Mouse (Mus musculus) stomach, embryonic 14.5 days (tissue): ENCODE results near the gene Mtmr6. TPM values are rescaled to one million over a fixed set of nuclear protein-coding genes. Genes with fewer than 3 reads are reported as not detected.

Experiments
- ATAC-seq: fragments of 200-750 bp; cut with Nextera tagmentation; 2 replicates; pipeline ENCODE4 v1.8.0; 2017; ENCODE audit warnings: low read depth, moderate TSS enrichment; ENCODE audit not compliant: insufficient number of reproducible peaks, insufficient read depth, low FRiP score
- H3K27ac ChIP-seq: fragments of 300-500 bp; sonication (generic); 2 replicates; pipeline ENCODE4 v1.5.1; 2014; ENCODE audit warnings: mild to moderate bottlenecking, low read length, moderate library complexity, mixed read lengths
- H3K27me3 ChIP-seq: fragments of 300-500 bp; sonication (generic); 2 replicates; pipeline ENCODE4 v1.6.1; 2014; ENCODE audit warnings: low read length, control low read depth, mixed read lengths; ENCODE audit not compliant: control insufficient read depth, insufficient read depth
- H3K36me3 ChIP-seq: fragments of 300-500 bp; sonication (generic); 2 replicates; pipeline ENCODE4 v1.6.1; 2014; ENCODE audit warnings: mild to moderate bottlenecking, control low read depth, low read length, moderate library complexity, mixed read lengths; ENCODE audit not compliant: control insufficient read depth, insufficient read depth
- H3K4me1 ChIP-seq: fragments of 300-500 bp; sonication (generic); 2 replicates; pipeline ENCODE4 v1.6.1; 2014; ENCODE audit warnings: low read length, control low read depth, mixed read lengths; ENCODE audit not compliant: control insufficient read depth, insufficient read depth
- H3K4me2 ChIP-seq: fragments of 300-500 bp; sonication (generic); replicated peaks from 2 replicates; pipeline ENCODE4 v1.6.1; 2014; ENCODE audit warnings: low read depth, low read length, control low read depth
- H3K4me3 ChIP-seq: fragments of 300-500 bp; sonication (generic); 2 replicates; pipeline ENCODE4 v1.5.1; 2014; ENCODE audit warnings: low read depth, low read length, control low read depth
- H3K9ac ChIP-seq: fragments of 300-500 bp; sonication (generic); replicated peaks from 2 replicates; pipeline ENCODE4 v1.6.1; 2014; ENCODE audit warnings: low read depth, mild to moderate bottlenecking, control low read depth, low read length, moderate library complexity, mixed read lengths
- H3K9me3 ChIP-seq: fragments of 300-500 bp; sonication (generic); 2 replicates; pipeline ENCODE4 v1.6.1; 2016; ENCODE audit warnings: low read depth, low read length, control low read depth; ENCODE audit not compliant: control insufficient read depth
- WGBS: fragments of 180-500 bp; shearing (Covaris S2); extraction: QIAGEN DNeasy Blood & Tissue Kit; methylation state at CpG from one replicate; pipeline ENCODE4 v1.1.7; 2014; 5-methylcytosine and 5-hydroxymethylcytosine counted together
- polyA plus RNA-seq: library from polyadenylated mRNA; unstranded; fragments of >200 nt; fragmentation: Nextera tagmentation; extraction: Ambion mirVana; gene quantifications from 2 replicates; pipeline ENCODE4 v1.2.1, GENCODE M21; 2014

Mtmr6 gene
- polyA plus RNA-seq = 35.6 and 36.0 TPM in 2 replicates

- H3K4me3 ChIP-seq = peak within 1 kb of the TSS; percentile 72
- H3K36me3 ChIP-seq = no peaks in the 10 kb centered on the region
- no peaks in the 10 kb centered on the region for H3K4me1 ChIP-seq
- peak; percentile 99 for ATAC-seq
- H3K9me3 ChIP-seq = no peaks in the 10 kb centered on the region
- under 1% methylated on average over 51 of the region's 51 CpGs for WGBS
- peak within 1 kb of the TSS; percentile 51 for H3K4me2 ChIP-seq
- peak within 1 kb of the TSS; percentile 63; the same call in 1 of the 2 replicates for H3K9ac ChIP-seq
- no peaks in the 10 kb centered on the region for H3K27me3 ChIP-seq
- peak within 1 kb of the TSS; percentile 44; the same call in 1 of the 2 replicates for H3K27ac ChIP-seq
Measured at GRCm38 (mm10) chr14:60264990-60265876, at the start of gene Mtmr6. Gene Mtmr6 (plus strand): TSS chr14:60265228.

- no peak for ATAC-seq
- no peaks in the 10 kb centered on the region for H3K9me3 ChIP-seq
- H3K4me3 ChIP-seq = no peak overlapping the region
- 66% methylated on average over 1 of the region's 1 CpGs for WGBS
- H3K4me1 ChIP-seq = no peaks in the 10 kb centered on the region
- H3K4me2 ChIP-seq = no peak overlapping the region
- H3K36me3 ChIP-seq = peaks cover 16% of the 10 kb centered on the region
- peak overlapping the region; percentile 48; the same call in 1 of the 2 replicates for H3K27ac ChIP-seq
- no peak overlapping the region for H3K9ac ChIP-seq
- no peaks in the 10 kb centered on the region for H3K27me3 ChIP-seq
Measured at GRCm38 (mm10) chr14:60216125-60216524, 48.9 kb upstream of the Mtmr6 start.

GRCm38 (mm10) chr14:60217616-60218015, 47.4 kb upstream of the Mtmr6 start:
- Histone ChIP-seq H3K27me3 (no peaks in the 10 kb centered on the region), H3K4me2 (no peak overlapping the region), H3K27ac (no peak overlapping the region), H3K36me3 (peaks cover 20% of the 10 kb centered on the region), H3K9me3 (no peaks in the 10 kb centered on the region), H3K9ac (no peak overlapping the region), H3K4me1 (no peaks in the 10 kb centered on the region), H3K4me3 (no peak overlapping the region)
- ATAC-seq = no peak
- WGBS = 94% methylated on average over 4 of the region's 4 CpGs

- Histone ChIP-seq H3K4me2 (no peak overlapping the region), H3K36me3 (peaks cover 20% of the 10 kb centered on the region), H3K27ac (no peak overlapping the region), H3K4me1 (no peaks in the 10 kb centered on the region), H3K27me3 (no peaks in the 10 kb centered on the region), H3K9me3 (no peaks in the 10 kb centered on the region), H3K9ac (no peak overlapping the region), H3K4me3 (no peak overlapping the region)
- 86% methylated on average over 10 of the region's 10 CpGs for WGBS
- ATAC-seq = no peak
Measured at GRCm38 (mm10) chr14:60219886-60220285, 45.1 kb upstream of the Mtmr6 start.

- Histone ChIP-seq H3K36me3 (peaks cover 41% of the 10 kb centered on the region), H3K4me2 (no peak overlapping the region), H3K4me3 (no peak overlapping the region), H3K4me1 (no peaks in the 10 kb centered on the region), H3K9me3 (no peaks in the 10 kb centered on the region), H3K27me3 (no peaks in the 10 kb centered on the region), H3K27ac (no peak overlapping the region), H3K9ac (no peak overlapping the region)
- WGBS = 76% methylated on average over 3 of the region's 3 CpGs
- no peak for ATAC-seq
Measured at GRCm38 (mm10) chr14:60238551-60238950, 26.5 kb upstream of the Mtmr6 start.

GRCm38 (mm10) chr14:60250366-60250765, 14.7 kb upstream of the Mtmr6 start:
- no peak overlapping the region for H3K27ac ChIP-seq
- peak overlapping the region; percentile 64 for H3K4me2 ChIP-seq
- no peaks in the 10 kb centered on the region for H3K9me3 ChIP-seq
- ATAC-seq = no peak
- H3K9ac ChIP-seq = peak overlapping the region; percentile 98
- peaks cover 13% of the 10 kb centered on the region; the same call in 1 of the 2 replicates for H3K4me1 ChIP-seq
- H3K36me3 ChIP-seq = peaks cover 2% of the 10 kb centered on the region; the same call in 1 of the 2 replicates
- WGBS = 9% methylated on average over 8 of the region's 8 CpGs
- H3K4me3 ChIP-seq = peak overlapping the region; percentile 88
- no peaks in the 10 kb centered on the region for H3K27me3 ChIP-seq

- Histone ChIP-seq H3K4me3 (peak overlapping the region; percentile 88), H3K9ac (peak overlapping the region; percentile 98), H3K4me1 (peaks cover 13% of the 10 kb centered on the region; the same call in 1 of the 2 replicates), H3K27me3 (no peaks in the 10 kb centered on the region), H3K27ac (peak overlapping the region; percentile 80; the same call in 1 of the 2 replicates), H3K9me3 (no peaks in the 10 kb centered on the region), H3K4me2 (peak overlapping the region; percentile 64), H3K36me3 (no peaks in the 10 kb centered on the region)
- ATAC-seq = peak; percentile 59
- under 1% methylated on average over 34 of the region's 39 CpGs for WGBS
Measured at GRCm38 (mm10) chr14:60250879-60251278, 14.1 kb upstream of the Mtmr6 start.

- peak within 1 kb of the TSS; percentile 98 for H3K9ac ChIP-seq
- H3K27me3 ChIP-seq = no peaks in the 10 kb centered on the region
- H3K4me3 ChIP-seq = peak within 1 kb of the TSS; percentile 88
- H3K27ac ChIP-seq = peak within 1 kb of the TSS; percentile 87
- no peaks in the 10 kb centered on the region for H3K9me3 ChIP-seq
- H3K36me3 ChIP-seq = no peaks in the 10 kb centered on the region
- peak within 1 kb of the TSS; percentile 64 for H3K4me2 ChIP-seq
- WGBS = under 1% methylated on average over 62 of the region's 62 CpGs
- peaks cover 13% of the 10 kb centered on the region; the same call in 1 of the 2 replicates for H3K4me1 ChIP-seq
- ATAC-seq = peak; percentile 100
Measured at GRCm38 (mm10) chr14:60251281-60252003, 13.6 kb upstream of the Mtmr6 start, which contains the start of the genes Nupl1 and Gm49336. Gene Nupl1 (minus strand): TSS chr14:60251431. Gene Gm49336 (minus strand): TSS chr14:60251507.
